Mouse (Mus musculus): ENCODE measurements at regions not wholly inside any gene's neighbourhood (a gene's known extent, or its start where the extent isn't known, plus 50 kb on each side); places are given as distances from the start of the nearest gene placed in this dataset.
A peak's percentile ranks its signal among the peaks of the same experiment; 100 is the strongest.
"Not testable (repeated sequence)": the region's sequence is repeated elsewhere in the genome, so short reads cannot be mapped to it uniquely, and the experiment has no call there.

DNA sequence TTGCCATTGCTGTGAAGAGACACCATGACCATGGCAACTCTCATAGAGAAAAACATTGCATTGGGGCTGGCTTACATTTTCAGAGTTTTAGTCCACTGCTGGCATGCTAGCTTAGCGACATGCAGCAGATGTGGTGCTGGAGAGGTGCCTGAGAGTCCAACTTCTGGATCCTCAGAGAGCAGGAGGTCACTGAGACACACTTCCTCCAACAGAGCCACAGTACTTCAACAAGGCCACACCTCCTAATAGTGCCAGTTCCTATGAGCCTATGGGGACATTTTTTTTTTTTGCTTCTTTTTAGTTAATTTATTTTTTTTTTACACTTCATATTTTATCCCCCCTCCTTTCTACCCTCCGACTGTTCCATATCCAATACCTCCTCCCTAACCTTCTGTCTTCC is 120.3 kb downstream of the Ube2e3 start:
- Histone ChIP-seq H3K27ac (no peak overlapping the region), H3K4me3 (no peak overlapping the region)
- no peak for TF ChIP-seq CTCF (conservative IDR thresholded peaks at IDR 0.05)
- no peak for DNase-seq (ENCODE audit: low spot score in 2 of 2)

DNA sequence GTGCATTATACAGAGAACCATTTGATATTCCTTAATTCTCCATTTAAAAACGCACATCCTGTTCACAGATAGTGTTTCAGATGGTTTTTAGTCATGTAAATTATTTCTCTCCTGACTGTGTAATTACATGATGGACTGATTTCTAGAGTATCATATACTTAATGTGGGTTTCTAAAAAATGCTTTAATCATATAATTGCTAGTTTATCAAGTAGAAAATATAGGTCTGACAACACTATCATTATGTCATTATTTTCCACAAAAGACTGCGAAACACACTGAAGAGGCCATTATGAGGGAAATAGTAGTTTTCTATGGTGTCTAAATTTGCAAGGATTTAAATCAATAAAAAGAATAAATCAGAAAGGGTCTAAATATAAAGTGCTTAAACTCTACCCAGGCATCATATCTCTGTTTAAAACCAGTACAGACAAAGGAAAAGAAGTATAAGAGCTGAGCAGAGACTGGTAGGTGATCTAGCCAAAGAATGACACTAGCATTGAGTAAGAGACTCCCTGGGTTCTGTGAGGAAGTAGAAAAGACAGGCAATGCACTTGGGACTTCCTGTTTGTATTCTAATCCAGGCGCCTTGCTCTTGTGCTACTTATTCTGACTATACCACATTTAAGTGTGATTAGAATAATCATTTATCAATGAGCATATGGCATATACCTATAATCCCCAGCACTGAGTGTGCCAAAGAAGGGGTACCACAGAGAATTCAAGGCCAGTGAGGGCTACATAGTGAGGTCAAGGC is 127.1 kb downstream of the Ube2e3 start:
- no peak for TF ChIP-seq CTCF (conservative IDR thresholded peaks at IDR 0.05)
- H3K27ac ChIP-seq = no peak overlapping the region
- DNase-seq (ENCODE audit: low spot score in 2 of 2) = no peak
- no peak overlapping the region for H3K4me3 ChIP-seq

DNA sequence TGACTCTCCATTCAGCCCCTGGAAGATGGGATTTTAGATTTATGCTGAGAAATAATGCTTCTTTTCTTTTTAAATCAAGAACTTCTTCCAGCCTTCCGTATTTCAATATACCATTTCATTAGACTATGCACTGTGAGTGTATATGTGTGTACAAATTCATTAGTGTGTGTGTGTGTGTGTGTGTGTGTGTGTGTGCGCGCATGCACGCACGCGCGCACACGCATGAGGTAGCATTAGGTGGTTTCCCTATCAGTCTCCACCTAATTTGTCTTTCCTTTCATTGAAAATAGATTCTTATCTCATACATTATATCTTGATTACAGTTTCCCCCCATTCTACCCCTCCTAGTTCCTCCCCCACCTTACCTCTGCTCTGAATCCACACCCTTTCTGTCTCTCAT is 130.7 kb downstream of the Ube2e3 start:
- Histone ChIP-seq H3K27ac (no peak overlapping the region), H3K4me3 (no peak overlapping the region)
- TF ChIP-seq CTCF (conservative IDR thresholded peaks at IDR 0.05) = no peak
- no peak for DNase-seq (ENCODE audit: low spot score in 2 of 2)

DNA sequence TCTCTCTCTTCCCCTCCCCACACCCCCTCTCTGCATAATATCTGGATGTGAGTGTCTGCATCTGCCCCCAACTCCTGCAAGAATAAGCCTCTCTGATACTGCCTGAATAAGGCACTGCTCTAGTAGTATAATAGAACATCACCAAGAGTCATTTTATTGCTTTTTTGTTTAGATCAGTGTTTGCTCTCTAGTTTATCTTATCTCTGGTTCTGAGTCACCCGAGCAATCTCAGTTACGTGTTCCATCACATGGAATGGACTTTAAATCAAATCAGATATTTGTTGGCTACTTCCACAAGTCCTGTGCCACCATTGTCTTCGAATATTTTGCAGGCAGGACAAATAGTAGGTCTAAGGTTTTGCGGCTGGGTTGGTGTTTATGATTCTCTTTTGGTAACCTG is 131.5 kb downstream of the Ube2e3 start:
- no peak for TF ChIP-seq CTCF (conservative IDR thresholded peaks at IDR 0.05)
- DNase-seq (ENCODE audit: low spot score in 2 of 2) = no peak
- Histone ChIP-seq H3K27ac (no peak overlapping the region), H3K4me3 (no peak overlapping the region)

DNA sequence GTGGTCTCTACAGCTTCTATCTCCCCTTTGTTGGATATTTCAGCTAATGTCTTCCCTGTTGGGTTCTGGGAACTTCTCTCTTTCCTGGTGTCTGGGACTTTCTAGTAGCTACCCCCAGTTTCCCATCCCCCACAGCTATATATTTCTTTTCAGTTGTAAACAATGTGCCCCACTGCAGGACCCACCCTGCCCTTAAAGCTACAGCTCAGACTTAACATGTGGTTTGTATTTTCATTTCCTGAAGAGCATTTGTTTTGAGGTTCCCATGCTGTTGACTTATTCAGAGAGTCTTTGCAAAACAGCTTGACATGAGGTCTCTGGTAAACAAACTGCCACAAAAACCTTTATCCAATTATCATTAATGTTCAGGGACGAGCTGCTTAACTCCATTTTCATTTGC is 136.9 kb downstream of the Ube2e3 start:
- no peak for DNase-seq (ENCODE audit: low spot score in 2 of 2)
- no peak overlapping the region for H3K27ac ChIP-seq
- no peak for TF ChIP-seq CTCF (conservative IDR thresholded peaks at IDR 0.05)
- no peak overlapping the region for H3K4me3 ChIP-seq

DNA sequence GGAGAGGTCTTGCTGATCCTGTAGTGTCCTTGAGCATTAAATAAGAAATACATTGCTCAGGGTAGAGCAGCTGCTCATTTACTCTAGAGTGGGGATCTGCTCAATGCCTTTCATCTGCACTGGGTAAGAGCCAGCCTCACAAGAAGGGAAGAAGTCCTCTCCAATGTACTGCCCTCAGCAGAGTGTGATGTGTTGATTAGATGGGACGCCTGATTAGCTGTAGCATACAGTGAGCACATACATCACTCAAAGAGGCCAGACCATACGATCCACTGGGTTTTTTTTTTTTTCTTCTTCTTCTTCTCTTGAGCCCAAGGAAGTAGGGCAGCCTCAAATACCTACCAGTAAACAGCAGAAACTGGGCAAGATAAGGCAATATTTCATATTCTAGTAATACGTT is 140.7 kb downstream of the Ube2e3 start:
- DNase-seq (ENCODE audit: low spot score in 2 of 2) = no peak
- Histone ChIP-seq H3K4me3 (no peak overlapping the region), H3K27ac (no peak overlapping the region)
- no peak for TF ChIP-seq CTCF (conservative IDR thresholded peaks at IDR 0.05)

DNA sequence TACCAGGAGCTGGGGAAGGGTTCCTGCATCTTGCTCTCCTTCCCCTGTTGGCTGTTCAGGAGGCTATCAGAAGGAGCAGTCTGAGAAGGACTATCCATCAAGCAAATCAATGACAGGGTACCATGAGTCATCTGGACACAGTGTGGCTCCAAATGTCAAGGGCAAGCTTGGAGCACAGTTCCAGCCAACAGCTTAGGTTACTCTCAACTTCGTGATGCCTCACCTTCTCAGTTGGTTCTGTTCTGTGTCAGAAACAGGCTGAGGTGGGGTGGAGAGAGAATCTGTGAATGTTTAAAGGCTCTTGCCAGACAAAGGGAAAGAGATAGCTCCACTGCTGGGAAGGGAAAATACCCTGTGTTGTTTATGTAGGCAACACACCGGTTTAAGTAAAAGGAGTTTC is 141.9 kb downstream of the Ube2e3 start:
- Histone ChIP-seq H3K27ac (no peak overlapping the region; the same call in 1 of the 2 replicates), H3K4me3 (no peak overlapping the region)
- no peak for DNase-seq (ENCODE audit: low spot score in 2 of 2)
- TF ChIP-seq CTCF (conservative IDR thresholded peaks at IDR 0.05) = no peak

DNA sequence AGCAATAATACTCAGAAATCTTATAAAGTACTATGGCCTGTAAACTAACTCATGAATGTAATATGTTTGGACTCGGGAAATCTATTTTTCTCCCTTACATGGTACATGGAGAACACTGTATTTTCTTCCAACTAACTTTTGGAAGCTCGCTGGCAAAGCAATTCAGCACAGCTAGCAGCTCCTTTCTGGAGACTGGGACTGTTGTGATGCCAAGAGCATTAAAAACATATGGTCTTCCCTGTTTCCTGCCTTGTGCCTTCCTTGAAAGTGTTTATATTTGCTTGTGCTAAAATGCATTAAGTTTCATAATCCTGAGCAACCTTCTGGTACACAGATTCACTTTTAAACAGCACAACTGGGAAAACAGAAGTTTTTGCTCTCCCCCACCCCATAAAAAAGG is 142.3 kb downstream of the Ube2e3 start:
- no peak overlapping the region for H3K4me3 ChIP-seq
- TF ChIP-seq CTCF (conservative IDR thresholded peaks at IDR 0.05) = no peak
- peak in 1 of 2 experiments; percentile 52 for DNase-seq (ENCODE audit: low spot score in 2 of 2)
- H3K27ac ChIP-seq = 0 out of 2 replicates have a peak overlapping the region, but pooled peaks have one; percentile 4

DNA sequence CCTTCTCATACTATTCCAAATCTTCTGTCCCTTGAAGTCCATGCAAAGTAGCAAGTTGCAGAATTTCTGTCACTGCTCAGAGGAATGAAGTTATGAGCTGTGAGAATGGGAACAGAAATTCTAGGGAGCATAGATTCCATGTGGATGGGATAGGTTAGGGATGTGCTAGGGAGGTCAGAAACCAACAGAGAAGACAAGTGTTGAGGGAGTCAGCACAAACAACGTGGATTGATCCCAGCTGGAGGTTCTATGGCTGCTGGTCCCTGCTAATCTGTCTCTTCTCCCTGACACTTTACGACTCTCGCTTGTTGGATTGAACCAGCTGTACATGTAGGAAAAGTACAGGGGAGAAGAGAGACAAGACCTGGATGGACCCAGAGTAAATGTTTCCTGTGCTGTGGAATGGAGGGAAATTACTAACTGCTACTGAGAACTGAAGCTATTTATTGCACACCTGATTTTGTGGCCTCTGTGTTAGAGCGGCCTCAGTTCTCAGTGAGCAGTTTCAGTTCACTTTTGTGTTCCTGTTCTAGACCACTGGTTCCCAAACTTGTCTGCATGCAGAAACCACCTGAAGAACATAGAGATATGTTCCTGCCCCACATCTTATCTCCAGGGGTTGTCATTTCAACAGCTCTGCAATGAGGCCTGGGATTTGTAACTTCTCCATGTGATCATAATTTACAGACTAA is 151.0 kb downstream of the Ube2e3 start:
- Histone ChIP-seq H3K27ac (no peak overlapping the region), H3K4me3 (no peak overlapping the region)
- no peak for DNase-seq (ENCODE audit: low spot score in 2 of 2)
- no peak for TF ChIP-seq CTCF (conservative IDR thresholded peaks at IDR 0.05)

DNA sequence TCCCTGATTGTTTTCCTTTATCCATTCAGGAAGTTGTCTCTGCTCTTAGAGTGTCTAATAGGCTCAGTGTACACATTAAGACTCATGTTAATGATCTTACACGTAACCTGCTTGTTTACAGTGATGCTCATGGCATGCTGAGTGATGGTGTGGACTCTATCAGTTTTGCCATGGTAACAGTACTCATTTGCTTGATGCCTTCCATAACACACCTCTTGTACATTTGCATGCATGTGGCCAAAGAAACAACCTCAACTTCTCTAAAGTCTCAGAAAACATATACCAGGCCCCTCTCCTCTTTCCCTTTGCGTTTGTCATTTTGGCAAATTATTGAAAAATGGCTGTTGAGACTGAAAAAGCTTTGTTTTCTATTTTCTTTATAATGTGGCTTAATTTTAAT is 155.0 kb downstream of the Ube2e3 start:
- no peak overlapping the region for H3K4me3 ChIP-seq
- H3K27ac ChIP-seq = no peak overlapping the region
- no peak for DNase-seq (ENCODE audit: low spot score in 2 of 2)

DNA sequence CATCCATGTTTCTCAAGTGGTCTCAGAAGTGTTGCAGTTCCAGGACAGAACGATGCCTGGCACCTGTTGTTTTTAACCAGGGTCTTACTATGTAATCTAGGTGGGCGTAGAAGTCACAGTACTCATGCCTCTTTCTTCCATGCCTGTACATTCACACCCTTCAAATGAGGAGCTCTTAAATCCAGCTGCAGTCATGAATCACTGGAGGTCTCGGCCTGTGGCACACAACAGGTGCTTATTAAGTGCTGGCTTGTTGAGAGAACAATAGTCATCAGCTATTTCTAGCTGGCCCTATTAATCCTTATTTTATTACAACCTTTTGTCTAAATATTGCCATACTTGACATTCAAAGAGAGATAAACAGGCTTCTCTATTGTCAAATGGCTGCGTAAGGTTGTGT is 157.8 kb downstream of the Ube2e3 start:
- Histone ChIP-seq H3K4me3 (no peak overlapping the region), H3K27ac (no peak overlapping the region)
- TF ChIP-seq CTCF (conservative IDR thresholded peaks at IDR 0.05) = no peak
- no peak for DNase-seq (ENCODE audit: low spot score in 2 of 2)

More for the DNA sequence above, 155.0 kb downstream of the Ube2e3 start:
- TF ChIP-seq CTCF (conservative IDR thresholded peaks at IDR 0.05) = no peak

DNA sequence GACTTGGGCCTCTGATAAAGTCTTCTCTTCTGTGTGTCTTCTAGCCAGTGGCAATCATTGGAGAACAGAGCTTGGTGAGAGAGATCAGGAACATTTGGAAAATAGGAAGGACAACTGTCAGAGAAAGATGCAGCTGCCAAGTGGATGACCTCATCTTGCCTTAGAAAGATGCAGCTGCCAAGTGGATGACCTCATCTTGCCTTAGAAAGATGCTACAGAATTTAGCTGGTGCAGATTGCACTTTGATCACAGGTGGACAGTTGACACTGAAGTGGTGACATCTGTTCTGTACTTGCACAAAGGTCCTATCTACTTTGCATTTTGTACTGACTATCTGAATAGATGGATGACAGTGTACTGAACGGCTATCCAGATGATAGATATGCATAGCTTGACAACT is 163.1 kb downstream of the Ube2e3 start:
- H3K4me3 ChIP-seq = no peak overlapping the region
- H3K27ac ChIP-seq = no peak overlapping the region
- TF ChIP-seq CTCF (conservative IDR thresholded peaks at IDR 0.05) = no peak

DNA sequence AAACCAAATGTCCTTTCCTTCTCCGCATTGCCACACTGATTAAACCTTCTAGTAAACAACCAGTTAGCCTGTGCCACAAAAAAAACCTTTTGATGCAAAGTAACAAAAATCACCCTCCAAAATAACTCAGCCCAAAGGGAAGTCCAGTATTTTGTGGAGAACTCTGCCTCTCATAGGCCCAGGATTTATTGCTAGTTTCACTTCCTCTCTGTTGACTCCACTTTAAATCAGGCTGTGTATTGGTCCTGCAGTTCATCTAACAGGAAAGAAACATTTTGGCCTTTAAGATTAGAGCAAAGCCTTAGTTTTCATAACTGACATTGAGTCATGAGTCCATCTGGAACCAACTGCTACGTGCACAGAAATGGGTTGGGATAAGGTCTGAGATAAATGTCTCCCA is 168.4 kb downstream of the Ube2e3 start:
- TF ChIP-seq CTCF (conservative IDR thresholded peaks at IDR 0.05) = no peak
- no peak overlapping the region for H3K4me3 ChIP-seq

More for the DNA sequence above, 163.1 kb downstream of the Ube2e3 start:
- DNase-seq (ENCODE audit: low spot score in 2 of 2) = no peak

DNA sequence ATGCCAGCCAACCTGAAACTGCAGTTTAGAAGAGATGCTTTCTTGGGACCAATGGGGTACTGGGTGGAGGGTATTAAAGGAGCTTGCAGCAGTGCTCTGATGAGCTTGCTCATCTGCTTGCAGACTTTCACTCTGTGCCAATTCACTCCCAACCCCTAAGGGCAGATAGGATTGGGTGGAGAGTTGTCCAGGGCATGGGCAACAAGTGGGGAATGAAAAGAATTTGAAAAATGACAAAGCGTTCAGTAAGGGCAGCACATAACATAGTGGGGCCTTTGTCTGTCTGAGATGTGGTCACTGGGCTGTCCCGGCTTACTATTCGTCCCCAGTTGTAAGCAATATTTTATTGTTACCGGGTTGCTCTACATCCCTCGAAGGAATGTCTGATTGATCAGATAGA is 170.7 kb downstream of the Ube2e3 start:
- Histone ChIP-seq H3K4me3 (no peak overlapping the region), H3K27ac (no peak overlapping the region)
- TF ChIP-seq CTCF (conservative IDR thresholded peaks at IDR 0.05) = no peak
- no peak for DNase-seq (ENCODE audit: low spot score in 2 of 2)

More for the DNA sequence above, 168.4 kb downstream of the Ube2e3 start:
- H3K27ac ChIP-seq = no peak overlapping the region
- DNase-seq (ENCODE audit: low spot score in 2 of 2) = no peak

DNA sequence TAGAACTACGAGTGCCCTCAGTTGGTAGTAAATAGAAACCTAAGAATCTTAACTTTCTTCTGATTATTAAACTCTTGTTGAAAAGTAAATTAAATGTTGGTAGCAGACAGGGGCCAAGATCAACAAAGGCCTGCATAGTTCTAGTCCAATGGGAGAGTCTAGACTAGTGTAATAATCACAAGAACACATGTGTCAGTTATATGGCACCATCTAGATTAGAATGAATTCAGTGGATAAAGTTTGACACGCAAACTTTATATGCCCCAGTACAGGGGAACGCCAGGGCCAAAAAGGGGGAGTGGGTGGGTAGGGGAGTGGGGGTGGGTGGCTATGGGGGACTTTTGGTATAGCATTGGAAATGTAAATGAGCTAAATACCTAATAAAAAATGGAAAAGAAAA is 176.9 kb downstream of the Ube2e3 start:
- not testable (repeated sequence) for H3K27ac ChIP-seq; H3K4me3 ChIP-seq; DNase-seq (ENCODE audit: low spot score in 2 of 2)

All from layer of hippocampus, adult 2 months (tissue).